Mouse (Mus musculus) skeletal muscle tissue, postnatal 0 days (tissue): ENCODE data around the gene Grm6. TPM values are rescaled to one million over a fixed set of nuclear protein-coding genes. Genes with fewer than 3 reads are reported as not detected.

Experiments
- polyA plus RNA-seq: library from polyadenylated mRNA; unstranded; fragments of >200 nt; fragmentation: Nextera tagmentation; extraction: Ambion mirVana; gene quantifications from 2 replicates; pipeline ENCODE4 v1.2.1, GENCODE M21; 2015

The Grm6 gene
- polyA plus RNA-seq: not detected in 2 replicates

DNA sequence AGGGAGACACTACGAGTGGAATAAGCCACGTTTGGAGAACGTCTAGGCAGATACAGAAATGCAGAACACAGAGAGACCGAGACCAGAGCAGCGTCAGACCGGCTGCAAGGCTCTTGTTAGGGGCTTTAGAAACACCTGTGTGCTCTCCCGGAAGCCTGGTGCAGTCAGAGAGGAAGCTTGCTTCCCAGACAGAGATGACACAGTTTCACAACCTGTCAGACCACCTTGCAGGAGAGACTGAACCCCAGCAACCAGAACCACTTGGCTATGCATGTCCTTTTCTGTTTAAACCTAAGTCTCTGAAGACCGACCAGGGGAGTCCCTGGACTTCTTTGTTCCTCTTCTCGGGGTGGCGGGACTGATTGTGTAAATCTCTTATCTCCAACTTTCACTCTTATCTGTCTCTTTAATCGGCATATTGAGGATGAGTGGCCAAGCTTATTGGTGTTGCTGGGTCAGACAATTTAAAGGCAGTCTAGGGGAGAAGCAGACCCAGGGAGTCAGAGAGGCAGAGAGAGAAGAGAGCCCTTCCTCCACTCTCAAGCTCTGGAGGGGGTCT, at the start of gene Grm6:
Gene Grm6 (plus strand): TSS at position 509 of the 559 bp plus-strand sequence.

GRCm38 (mm10) chr11:50827010-50827953, 23.2 kb upstream of the Grm6 start, which contains the start of gene Zfp354c:
Gene Zfp354c, minus strand, starts transcription at chr11:50827724.

DNA sequence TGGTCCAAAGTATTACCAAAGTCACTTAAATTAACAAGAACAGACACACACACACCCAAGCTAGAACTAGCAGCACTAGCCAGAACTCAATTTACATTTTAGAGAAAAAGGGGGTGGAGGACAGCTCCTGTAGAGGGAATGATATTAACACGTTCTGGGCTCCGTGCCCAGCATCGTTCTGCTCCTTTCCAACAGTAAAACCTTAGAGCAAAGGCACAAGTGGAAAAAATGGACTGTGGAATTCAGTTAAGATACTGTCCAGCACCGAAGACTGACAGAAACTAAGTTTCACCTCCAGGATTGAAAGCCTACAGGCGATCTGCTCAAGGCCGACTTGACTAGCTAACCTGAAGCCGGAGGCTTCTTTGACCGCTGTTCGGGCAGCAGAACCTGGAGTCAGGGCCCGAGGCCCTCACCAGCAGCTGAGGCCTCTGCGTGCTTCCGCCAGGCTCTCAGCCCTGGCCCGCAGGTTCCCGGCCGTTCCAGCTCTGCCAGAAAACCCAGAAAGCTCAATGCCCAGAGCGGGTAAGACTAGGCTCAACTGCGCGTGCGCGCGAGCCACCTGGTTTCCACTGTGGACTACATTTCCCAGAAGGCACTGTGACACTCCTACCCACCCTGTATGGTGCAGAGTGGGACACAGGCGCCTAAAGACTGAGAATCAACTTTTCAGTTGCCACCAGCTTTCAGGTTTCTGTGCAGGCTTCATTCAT, 9.3 kb upstream of the Grm6 start, which contains the start of gene Zfp879:
Gene Zfp879 (minus strand): TSS at position 530 of the 713 bp plus-strand sequence.

GRCm38 (mm10) chr11:50887390-50888128, 37.1 kb downstream of the Grm6 start, which contains the start of gene Zfp454:
Gene Zfp454, minus strand, starts transcription at chr11:50887651.

Other genes with a start within 250 kb of the Grm6 start
- gene Adamts2, start 248.6 kb upstream of the Grm6 start, polyA plus RNA-seq: 10.9 and 12.3 TPM in 2 replicates
- 7.7 and 7.9 TPM in 2 replicates for gene Zfp354c, start 23.0 kb upstream of the Grm6 start, polyA plus RNA-seq
- gene Zfp879, start 9.1 kb upstream of the Grm6 start, polyA plus RNA-seq: 0.63 and 0.91 TPM in 2 replicates
- 1.4 and 2.1 TPM in 2 replicates for gene Zfp454, start 37.0 kb downstream of the Grm6 start, polyA plus RNA-seq
- 2.6 and 4.4 TPM in 2 replicates for gene Zfp2, start 65.5 kb downstream of the Grm6 start, polyA plus RNA-seq
- 1.0 and 1.2 TPM in 2 replicates for gene Zfp354b, start 80.9 kb downstream of the Grm6 start, polyA plus RNA-seq
- gene 4933414I15Rik, start 93.1 kb downstream of the Grm6 start, polyA plus RNA-seq: not detected in 2 replicates
- not detected in 2 replicates for gene Prop1, start 103.1 kb downstream of the Grm6 start, polyA plus RNA-seq
- gene Olfr1378, start 115.8 kb downstream of the Grm6 start, polyA plus RNA-seq: not detected in 2 replicates
- not detected in 2 replicates for gene Olfr1377, start 131.3 kb downstream of the Grm6 start, polyA plus RNA-seq
- not detected in 2 replicates for gene Olfr51, start 152.9 kb downstream of the Grm6 start, polyA plus RNA-seq
- gene Olfr54, start 163.6 kb downstream of the Grm6 start, polyA plus RNA-seq: not detected in 2 replicates
- gene Olfr1375, start 197.4 kb downstream of the Grm6 start, polyA plus RNA-seq: not detected in 2 replicates
- gene Zfp354a, start 208.6 kb downstream of the Grm6 start, polyA plus RNA-seq: 4.1 TPM in 2 replicates